Mouse (Mus musculus): Measurements from ENCODE around the gene Rsph1. TPM values are rescaled to one million over a fixed set of nuclear protein-coding genes. Genes with fewer than 3 reads are reported as not detected.

The Rsph1 gene
- total RNA-seq (2021), result 1 to 10 TPM; 4.8 to 5.2 TPM
- long read RNA-seq, experiment 1, transcript Rsph1-201 (9 exons, 1,191 nt), result major isoform, 11 of 13 reads
- long read RNA-seq, experiment 1, partial matches to known transcripts, result 2 of 13 reads
- long read RNA-seq, experiment 1, other reads (novel, unspliced or antisense), result 0 of 13 reads
- long read RNA-seq, experiment 2, partial matches to known transcripts, result 0 of 5 reads
- long read RNA-seq, experiment 2, other reads (novel, unspliced or antisense), result 1 of 5 reads

GRCm38 (mm10) chr17:31276922-31277918 is at the start of gene Rsph1:
Gene Rsph1, minus strand, starts transcription at chr17:31277383.
- peak; percentile 100 for DNase-seq

DNA sequence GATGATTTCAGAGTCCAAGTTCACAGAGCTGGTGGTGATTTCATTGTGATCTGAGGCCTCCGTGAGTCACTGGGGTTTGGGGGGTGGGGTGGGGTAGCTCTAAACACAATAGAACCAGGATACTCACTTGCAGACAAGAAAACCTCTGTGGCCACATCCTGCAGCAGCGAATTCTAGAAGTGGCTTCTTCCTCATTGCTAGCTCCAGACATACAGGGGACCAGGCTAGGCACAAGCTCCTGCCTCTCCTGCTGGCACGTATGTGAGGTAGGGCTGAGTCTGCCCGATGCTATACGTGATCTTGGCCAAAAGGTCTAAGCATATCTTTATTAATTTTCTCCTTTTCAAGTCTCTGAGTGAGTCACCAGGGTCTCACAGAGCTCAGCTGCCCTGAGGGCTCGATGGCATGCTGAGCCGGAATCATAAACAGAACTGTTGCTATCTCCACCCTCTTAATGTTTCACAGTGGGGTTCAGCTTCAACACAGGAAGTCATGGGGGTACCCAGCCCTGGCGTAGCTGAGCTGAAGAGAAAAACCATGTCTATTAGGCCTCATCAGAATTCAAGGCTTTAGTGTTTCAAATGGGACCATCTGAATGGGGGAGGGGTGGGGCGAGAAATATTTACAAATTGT is 49.2 kb upstream of the Rsph1 start:
- DNase-seq, result no peak

GRCm38 (mm10) chr17:31325451-31326219 is 48.5 kb upstream of the Rsph1 start:
- no peak for DNase-seq

DNA sequence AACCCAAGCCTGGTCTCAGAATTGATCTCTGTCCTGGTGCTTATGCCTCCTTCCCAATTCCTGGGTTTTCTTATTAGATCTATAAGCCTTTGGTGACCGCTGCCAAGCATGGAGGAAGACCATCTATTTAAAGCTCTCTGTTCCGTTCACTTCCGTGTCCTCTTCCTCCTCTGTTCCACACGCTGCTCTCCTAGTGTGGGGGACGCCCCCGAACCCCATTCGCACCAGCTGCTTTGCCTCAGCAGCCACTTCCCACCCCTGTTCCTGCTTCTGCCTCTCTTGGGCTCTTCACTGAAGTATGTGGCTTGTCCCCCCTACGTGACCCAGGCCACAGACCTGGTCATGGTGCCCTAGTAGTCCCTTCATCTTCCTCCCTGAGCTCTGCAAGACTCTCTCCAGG is 47.0 kb upstream of the Rsph1 start:
- DNase-seq, result no peak

- no peak for DNase-seq
Measured at GRCm38 (mm10) chr17:31323379-31323778, 46.2 kb upstream of the Rsph1 start.

DNA sequence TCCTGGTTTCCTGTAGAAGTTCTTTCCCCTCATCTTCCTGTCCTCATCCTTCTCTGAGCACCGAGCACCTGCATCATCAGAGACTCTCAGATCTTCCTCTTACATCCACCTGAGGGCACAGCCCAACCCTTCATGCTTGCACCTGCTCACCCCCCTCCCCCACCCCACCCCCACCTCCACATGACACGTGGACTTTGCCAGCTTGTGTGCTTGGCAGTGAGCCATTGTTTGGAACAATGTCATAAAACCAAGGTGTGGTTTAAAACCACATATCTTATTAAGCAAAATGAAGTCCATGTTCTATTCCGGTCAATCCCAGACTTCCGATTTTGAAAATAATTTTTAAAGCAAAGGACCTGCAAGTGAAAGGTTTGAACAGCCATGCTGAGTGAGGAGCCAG is 45.3 kb upstream of the Rsph1 start:
- DNase-seq, result no peak

DNA sequence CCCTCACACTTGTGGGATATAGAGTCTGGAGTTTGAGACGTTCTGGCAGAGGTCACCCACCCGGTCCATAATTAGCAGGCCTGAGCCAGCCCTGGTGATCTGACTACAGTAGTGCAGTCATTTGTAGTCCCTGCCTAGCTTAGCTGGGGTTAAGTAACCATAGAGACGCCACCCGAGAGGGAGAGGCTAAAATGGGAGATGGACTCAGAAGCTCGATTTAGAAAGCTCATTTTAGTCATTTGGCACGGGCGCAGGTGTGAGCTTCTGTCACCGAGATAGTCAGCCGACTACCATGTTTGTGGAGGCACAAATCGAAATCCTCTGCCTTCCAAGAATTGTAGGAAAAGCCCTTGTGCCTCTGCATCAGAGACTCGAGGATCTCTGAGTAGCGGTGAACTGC is 44.2 kb upstream of the Rsph1 start:
- DNase-seq, result no peak

DNA sequence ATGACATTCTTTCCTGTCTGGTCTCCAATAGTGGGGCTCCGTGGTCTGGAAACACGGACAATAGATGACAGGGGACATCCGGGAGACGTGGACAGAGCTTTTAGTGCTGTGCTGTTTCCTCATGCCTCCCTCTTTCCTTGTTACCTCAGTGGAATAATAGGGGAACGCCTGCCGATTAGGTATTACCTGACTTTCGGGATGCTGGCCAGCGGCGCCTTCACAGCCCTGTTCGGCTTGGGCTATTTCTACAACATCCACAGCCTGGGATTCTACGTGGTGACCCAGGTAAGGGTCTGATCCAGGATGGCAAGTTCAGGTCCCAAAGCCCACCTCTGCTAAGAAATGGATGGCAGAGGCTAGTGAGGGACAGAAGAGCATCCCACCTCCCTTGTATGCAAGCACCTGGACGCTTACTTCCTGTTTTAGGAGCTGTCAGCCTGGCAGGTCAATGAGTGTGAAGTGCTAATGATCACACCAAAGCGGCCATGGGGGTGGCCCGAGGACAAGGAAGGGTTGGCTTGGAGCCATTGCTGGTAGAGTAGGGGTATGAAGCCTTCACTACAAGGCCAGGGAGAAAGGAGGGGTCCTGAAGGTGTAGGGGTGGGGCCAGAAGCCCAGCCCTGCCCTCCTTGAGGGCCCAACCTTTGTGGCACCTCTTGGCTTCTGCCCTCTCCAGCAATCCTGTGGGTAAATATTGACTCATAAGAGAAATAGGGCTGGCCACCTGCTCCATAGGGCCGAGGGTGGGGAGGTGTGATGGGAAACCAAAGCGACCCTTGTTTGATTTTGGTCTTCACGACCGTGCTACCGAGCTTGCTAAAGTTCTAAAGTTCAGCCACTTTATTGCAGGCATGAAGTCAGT is 42.0 kb upstream of the Rsph1 start:
- no peak for DNase-seq

- no peak for DNase-seq
Measured at GRCm38 (mm10) chr17:31317521-31318272, 40.5 kb upstream of the Rsph1 start.

DNA sequence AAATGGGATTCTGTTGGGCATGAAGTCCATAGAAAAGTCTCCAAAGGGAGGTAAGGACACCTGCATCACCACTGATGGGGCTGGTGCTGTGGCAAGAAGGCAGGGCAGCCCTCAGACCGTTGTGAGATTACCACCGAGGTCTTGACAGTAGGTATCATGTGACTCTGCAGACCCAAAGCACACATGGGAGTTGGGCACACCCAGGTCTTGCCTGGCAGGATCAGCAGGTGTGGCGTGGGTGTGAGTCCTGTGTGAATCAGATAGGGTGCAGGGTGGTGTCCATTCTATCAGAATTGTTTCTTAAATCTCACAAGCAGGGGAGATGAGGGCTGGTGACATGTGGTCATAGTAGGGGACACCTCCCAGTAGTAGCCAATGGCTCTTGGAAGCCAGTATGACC is 39.8 kb upstream of the Rsph1 start:
- no peak for DNase-seq

DNA sequence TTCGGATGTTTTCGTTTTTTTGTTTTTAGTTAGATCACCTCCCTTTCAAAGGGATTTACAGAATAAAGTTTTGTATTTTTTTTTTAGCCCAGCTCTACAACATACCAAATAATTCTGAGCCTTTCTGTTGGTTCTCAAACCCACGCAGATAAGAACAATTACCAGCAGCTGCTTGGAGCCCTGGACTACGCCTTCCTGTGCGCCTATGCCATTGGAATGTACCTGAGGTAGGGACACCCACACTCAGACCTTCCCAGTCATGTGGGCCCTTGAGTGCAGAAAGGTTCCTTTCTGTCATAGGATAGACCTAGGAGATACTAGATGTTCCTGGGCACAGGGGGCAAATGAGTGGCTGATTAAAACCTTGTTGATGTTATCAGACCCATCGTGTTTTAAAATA is 38.8 kb upstream of the Rsph1 start:
- no peak for DNase-seq

DNA sequence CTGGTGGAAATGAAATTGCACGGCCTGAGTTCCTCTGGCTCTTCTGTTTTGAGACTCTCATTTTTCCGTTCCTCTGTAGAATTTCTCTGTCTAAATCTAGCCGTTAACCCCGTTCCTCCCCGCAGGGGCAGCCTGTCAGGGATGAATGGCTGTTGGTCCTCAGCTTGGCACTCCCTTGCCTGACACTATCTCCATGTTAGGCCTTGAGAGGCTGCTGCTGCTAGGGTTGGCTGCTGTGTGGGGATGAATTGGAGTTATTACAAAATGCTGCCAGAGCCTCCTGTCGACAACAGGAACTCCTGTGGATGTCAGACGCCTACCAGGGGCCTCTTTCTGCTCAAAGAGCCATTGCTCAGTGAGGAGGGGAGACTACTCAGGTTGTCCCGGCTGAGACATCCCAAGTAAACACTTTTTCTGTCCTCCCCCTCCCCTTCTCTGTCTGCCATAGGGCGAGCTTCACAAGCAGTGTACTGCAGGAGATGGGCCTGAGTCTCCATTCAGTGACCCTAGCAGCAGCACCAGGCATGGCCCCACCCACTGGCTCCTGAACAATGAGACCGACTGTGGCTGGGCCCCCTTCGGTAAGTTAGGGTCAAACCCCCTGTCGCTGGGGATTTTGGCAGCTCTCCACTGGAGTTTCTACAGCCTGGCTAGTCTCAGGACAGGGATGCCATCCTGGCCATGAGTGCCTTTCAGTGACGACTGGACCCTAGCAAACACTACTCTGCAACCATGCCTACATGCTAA is 38.0 kb upstream of the Rsph1 start:
- DNase-seq, result no peak

DNA sequence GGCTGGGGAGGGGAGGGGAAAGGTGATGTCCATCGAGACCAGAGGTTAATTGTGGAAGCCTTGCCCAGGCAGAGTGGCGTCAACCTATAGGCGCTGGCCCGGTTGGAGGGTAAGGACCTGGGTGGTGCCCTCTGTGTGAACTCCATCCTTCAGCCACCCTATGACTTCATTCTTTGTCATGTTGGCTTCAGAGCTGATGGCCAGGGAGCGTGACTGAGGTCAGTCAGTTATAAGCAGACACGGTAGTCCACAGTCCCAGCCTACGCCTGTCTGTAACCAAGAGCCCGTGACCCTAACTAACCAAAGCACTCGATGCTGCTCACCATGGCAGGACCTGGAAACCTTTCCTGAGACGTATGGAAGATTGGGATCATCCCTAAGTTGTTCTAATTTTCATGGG is 35.5 kb upstream of the Rsph1 start:
- no peak for DNase-seq

GRCm38 (mm10) chr17:31311047-31311446 is 33.9 kb upstream of the Rsph1 start:
- DNase-seq, result no peak

- peak; percentile 38 to 50 for DNase-seq
Measured at GRCm38 (mm10) chr17:31309281-31309793, 32.2 kb upstream of the Rsph1 start.

DNA sequence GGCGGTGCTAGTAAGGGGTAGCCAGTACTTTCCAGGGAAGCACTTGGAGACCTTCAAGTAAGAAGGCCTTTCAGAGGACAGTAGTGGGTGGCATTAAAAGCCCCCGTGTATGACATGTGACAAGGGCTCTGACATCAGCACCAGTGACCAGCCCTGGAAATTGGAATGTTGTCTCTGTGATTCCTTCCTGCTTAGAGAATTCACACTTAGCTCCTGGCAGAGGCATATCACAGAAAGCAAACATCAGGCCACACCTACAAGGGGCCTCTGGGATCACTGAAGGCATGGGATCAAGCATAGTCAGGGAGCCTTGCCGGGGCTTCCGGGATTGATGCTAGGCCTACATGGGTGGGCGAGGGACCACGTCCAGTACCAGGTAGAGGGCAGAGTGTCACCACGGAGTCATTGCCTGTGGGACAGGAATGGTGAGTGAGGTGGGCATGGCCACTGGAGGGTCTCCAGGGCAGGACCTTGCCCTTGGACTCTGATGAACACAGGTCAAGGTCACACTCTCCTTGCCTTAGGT is 31.2 kb upstream of the Rsph1 start:
- no peak for DNase-seq

- DNase-seq, result no peak
Measured at GRCm38 (mm10) chr17:31307756-31308155, 30.6 kb upstream of the Rsph1 start.

DNA sequence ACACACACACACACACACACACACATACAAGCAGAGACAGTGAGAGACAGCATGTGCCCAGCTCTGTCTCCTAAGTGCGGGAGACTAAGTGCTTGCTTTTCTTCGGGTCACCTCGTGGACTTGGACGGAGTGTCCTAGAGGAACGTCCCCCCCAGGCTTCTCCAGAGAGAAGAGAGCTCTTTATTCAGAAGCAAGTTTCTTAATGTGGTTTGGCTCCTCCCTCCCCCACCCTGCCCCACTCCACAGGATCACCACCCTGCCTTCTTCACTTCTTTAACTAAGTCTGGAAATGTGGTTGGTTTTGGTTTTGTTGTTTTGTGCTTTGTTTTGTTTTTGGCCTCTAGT is 28.6 kb upstream of the Rsph1 start:
- no peak for DNase-seq
